Mouse (Mus musculus) forebrain, embryonic 11.5 days (tissue): ENCODE measurements at regions not wholly inside any gene's neighbourhood (a gene's known extent, or its start where the extent isn't known, plus 50 kb on each side); places are given as distances from the start of the nearest gene placed in this dataset.

Experiments
- ATAC-seq: fragments of 200-750 bp; cut with Nextera tagmentation; replicated peaks from 2 replicates; pipeline ENCODE4 v1.8.0; 2017; ENCODE audit warnings: moderate TSS enrichment; ENCODE audit not compliant: low FRiP score
- DNase-seq: peaks from one replicate; pipeline ENCODE4 v3.0.0-alpha.2; 2017; ENCODE audit warnings: low spot score
- H3K27ac ChIP-seq: fragments of 300-500 bp; sonication (generic); 2 replicates; pipeline ENCODE4 v1.5.1; 2014; ENCODE audit warnings: low read depth, low read length
- H3K27me3 ChIP-seq: fragments of 300-500 bp; sonication (generic); 2 replicates; pipeline ENCODE4 v1.6.1; 2014; ENCODE audit warnings: mild to moderate bottlenecking, low read length, mixed read lengths; ENCODE audit not compliant: control insufficient read depth, insufficient read depth
- H3K36me3 ChIP-seq: fragments of 300-500 bp; sonication (generic); 2 replicates; pipeline ENCODE4 v1.6.1; 2014; ENCODE audit warnings: mild to moderate bottlenecking, low read length, moderate library complexity, mixed read lengths; ENCODE audit not compliant: control insufficient read depth, insufficient read depth
- H3K4me1 ChIP-seq: fragments of 300-500 bp; sonication (generic); replicated peaks from 2 replicates; pipeline ENCODE4 v1.6.1; 2014; ENCODE audit warnings: low read length, mixed read lengths; ENCODE audit not compliant: control insufficient read depth, insufficient read depth
- H3K4me2 ChIP-seq: fragments of 300-500 bp; sonication (generic); 2 replicates; pipeline ENCODE4 v1.6.1; 2014; ENCODE audit warnings: low read depth, mild to moderate bottlenecking, low read length, moderate library complexity, mixed read lengths; ENCODE audit not compliant: severe bottlenecking
- H3K4me3 ChIP-seq: fragments of 300-500 bp; sonication (generic); 2 replicates; pipeline ENCODE4 v1.5.1; 2014; ENCODE audit warnings: low read depth, low read length
- H3K9ac ChIP-seq: fragments of 300-500 bp; sonication (generic); 2 replicates; pipeline ENCODE4 v1.6.1; 2014; ENCODE audit warnings: low read length
- H3K9me3 ChIP-seq: fragments of 300-500 bp; sonication (generic); 2 replicates; pipeline ENCODE4 v1.6.1; 2016; ENCODE audit warnings: low read length, mixed read lengths; ENCODE audit not compliant: control insufficient read depth
- WGBS: fragments of 180-500 bp; shearing (Covaris S2); extraction: QIAGEN DNeasy Blood & Tissue Kit; methylation state at CpG from one replicate; pipeline ENCODE4 v1.1.7; 2014; 5-methylcytosine and 5-hydroxymethylcytosine counted together

DNA sequence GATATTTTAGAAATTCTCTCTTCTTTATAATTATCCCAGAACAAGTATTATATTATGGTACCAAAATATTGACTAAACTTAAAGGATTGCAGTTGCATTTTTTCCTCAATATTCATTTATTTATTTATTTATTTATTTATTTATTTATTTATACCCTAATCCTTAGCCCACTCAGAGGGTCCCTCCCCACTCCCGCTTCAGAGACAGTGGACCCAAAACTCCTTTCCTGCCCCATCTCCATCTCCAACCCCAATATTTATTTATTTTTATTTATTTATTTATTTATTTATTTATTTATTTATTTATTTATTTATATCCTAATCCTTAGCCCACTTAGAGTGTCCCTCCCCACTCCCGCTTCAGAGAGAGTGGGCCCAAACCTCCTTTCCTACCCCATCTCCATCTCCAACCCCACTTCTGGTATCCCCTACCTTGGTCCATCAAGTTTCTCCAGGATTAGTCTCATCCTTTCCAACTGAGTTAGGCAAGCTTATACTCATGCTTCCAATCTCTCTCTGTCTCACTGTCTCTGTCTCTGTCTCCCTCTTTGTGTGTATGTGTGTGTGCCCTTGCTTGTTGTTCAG lies 1340.8 kb downstream of the Cntnap5b start:
- H3K27ac ChIP-seq, result no peak overlapping the region
- no peak overlapping the region for H3K4me3 ChIP-seq
- H3K36me3 ChIP-seq, result no peaks in the 10 kb centered on the region
- no peak overlapping the region for H3K9ac ChIP-seq
- H3K4me2 ChIP-seq, result no peak overlapping the region
- DNase-seq (no peak), ATAC-seq (peak; percentile 56; the same call in 1 of the 2 replicates)
- no peaks in the 10 kb centered on the region for H3K9me3 ChIP-seq
- no peaks in the 10 kb centered on the region for H3K27me3 ChIP-seq
- no peaks in the 10 kb centered on the region for H3K4me1 ChIP-seq
- 100% methylated on average over 2 of the region's 2 CpGs for WGBS

DNA sequence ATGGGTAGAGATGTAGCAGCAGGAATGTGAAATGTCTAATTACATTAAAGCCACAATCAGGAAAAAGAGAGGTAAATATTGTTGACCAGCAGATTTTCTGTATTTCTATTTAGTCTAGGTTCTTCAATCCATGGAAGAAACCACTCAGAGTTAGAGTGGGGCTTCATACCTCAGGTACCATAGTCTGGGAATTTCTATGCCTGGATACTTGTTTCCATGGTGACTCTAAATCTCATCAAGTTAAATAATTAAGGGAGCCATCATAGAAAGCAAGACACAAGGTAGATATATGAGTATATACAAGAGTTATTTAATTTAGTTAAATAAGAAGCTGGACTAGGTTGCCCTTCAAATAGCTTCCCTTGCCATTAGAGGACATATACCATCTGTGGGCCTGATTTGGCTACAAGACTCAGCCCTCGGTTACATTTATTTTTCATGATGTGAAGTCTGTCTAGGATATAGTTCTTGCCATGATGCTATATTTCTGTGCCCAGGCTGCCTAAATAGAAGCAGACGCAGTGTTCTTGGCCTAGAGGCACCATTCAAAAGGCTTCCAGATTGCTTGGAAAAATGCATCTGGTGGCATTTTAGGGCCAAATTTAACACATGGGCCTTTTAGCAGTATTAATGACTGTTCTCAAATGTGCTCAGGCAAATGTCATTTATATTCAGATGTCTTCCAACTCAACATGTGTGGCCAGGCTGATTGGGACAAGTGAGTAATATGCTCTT lies 1349.7 kb downstream of the Cntnap5b start:
- no peak overlapping the region for H3K27ac ChIP-seq
- ATAC-seq (no peak), DNase-seq (no peak)
- H3K4me1 ChIP-seq, result no peaks in the 10 kb centered on the region
- WGBS, result 88% methylated on average over 2 of the region's 2 CpGs
- no peak overlapping the region for H3K4me2 ChIP-seq
- H3K4me3 ChIP-seq, result no peak overlapping the region
- H3K36me3 ChIP-seq, result no peaks in the 10 kb centered on the region
- H3K9ac ChIP-seq, result no peak overlapping the region
- H3K9me3 ChIP-seq, result no peaks in the 10 kb centered on the region
- no peaks in the 10 kb centered on the region for H3K27me3 ChIP-seq

DNA sequence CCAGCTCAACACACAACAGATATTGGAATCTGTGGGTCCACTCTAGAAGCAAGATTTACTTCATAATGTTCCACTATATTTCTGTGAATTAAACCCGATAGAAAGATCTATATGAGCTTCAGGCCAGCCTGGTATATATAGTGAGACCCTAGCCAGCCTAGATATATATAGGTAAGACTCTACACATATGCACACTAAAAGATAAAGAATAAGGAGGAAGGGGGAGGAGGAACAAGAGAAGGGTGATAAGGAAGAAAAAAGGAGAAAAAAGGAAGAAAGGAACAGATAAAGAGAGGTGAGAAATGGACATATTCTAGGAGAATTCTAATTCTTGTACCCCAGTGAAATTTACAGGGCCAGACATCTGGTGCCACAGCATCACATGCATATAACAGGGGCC lies 1354.7 kb downstream of the Cntnap5b start:
- ATAC-seq (no peak), DNase-seq (no peak)
- Histone ChIP-seq H3K36me3 (no peaks in the 10 kb centered on the region), H3K4me1 (no peaks in the 10 kb centered on the region), H3K9ac (no peak overlapping the region), H3K4me3 (no peak overlapping the region), H3K27me3 (no peaks in the 10 kb centered on the region), H3K27ac (no peak overlapping the region), H3K9me3 (no peaks in the 10 kb centered on the region), H3K4me2 (no peak overlapping the region)
- WGBS, result 90% methylated on average over 1 of the region's 1 CpGs

DNA sequence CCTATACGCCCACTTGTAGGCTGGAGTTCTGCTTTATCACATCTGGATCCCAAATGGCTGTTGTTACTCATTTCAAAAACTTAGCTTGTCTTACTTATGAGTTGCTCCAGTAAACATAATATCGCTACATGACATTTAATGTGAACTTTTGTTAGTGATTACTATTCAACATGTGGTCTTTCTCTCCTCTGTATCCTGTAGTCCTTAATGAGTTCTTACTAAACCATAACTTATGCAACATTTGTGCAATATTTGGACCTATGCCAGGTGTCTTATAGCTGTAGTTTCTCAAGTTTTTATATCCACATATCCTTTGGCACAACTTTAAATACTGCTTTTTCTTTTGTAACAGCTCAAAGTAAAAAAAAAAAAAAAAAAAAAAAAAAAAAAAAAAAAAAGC lies 1394.1 kb downstream of the Cntnap5b start:
- Histone ChIP-seq H3K4me2 (no peak overlapping the region), H3K27ac (no peak overlapping the region), H3K4me1 (no peaks in the 10 kb centered on the region), H3K9ac (no peak overlapping the region), H3K9me3 (no peaks in the 10 kb centered on the region), H3K36me3 (no peaks in the 10 kb centered on the region), H3K4me3 (no peak overlapping the region), H3K27me3 (no peaks in the 10 kb centered on the region)
- DNase-seq, result no peak
- no peak for ATAC-seq
- 91% methylated on average over 2 of the region's 2 CpGs for WGBS
